Mouse (Mus musculus) small intestine, adult 2 months (tissue): ENCODE measurements around the gene Gdf15. TPM values are rescaled to one million over a fixed set of nuclear protein-coding genes. Genes with fewer than 3 reads are reported as not detected.

Experiments
- H3K27ac ChIP-seq: fragments of 200-500 bp; 2 replicates; pipeline ENCODE4 v1.5.1; 2012; ENCODE audit warnings: low read depth, low read length, control low read depth, inconsistent platforms; ENCODE audit not compliant: insufficient read depth
- H3K27me3 ChIP-seq: fragments of 200-500 bp; 2 replicates; pipeline ENCODE4 v1.6.1; 2012; ENCODE audit warnings: mild to moderate bottlenecking, moderate library complexity, low read length, inconsistent platforms; ENCODE audit not compliant: control insufficient read depth, insufficient read depth
- H3K36me3 ChIP-seq: fragments of 200-500 bp; 2 replicates; pipeline ENCODE4 v1.6.1; 2012; ENCODE audit warnings: mild to moderate bottlenecking, low read length, control low read depth, inconsistent platforms; ENCODE audit not compliant: control insufficient read depth, insufficient read depth
- H3K4me1 ChIP-seq: fragments of 200-500 bp; 2 replicates; pipeline ENCODE4 v1.6.1; 2012; ENCODE audit warnings: low read length, inconsistent platforms, mixed read lengths; ENCODE audit not compliant: control insufficient read depth, insufficient read depth, insufficient read length
- H3K4me3 ChIP-seq: fragments of 200-500 bp; 2 replicates; pipeline ENCODE4 v1.5.1; 2012; ENCODE audit warnings: low read depth, mild to moderate bottlenecking, control low read depth, inconsistent platforms, low read length, moderate library complexity
- CTCF ChIP-seq: fragments of 200-500 bp; IDR thresholded peaks from 2 replicates; pipeline ENCODE4 v1.5.1; 2012; ENCODE audit warnings: low read depth, mild to moderate bottlenecking, control low read depth, inconsistent platforms, low read length, moderate library complexity, mixed read lengths; ENCODE audit not compliant: insufficient replicate concordance, insufficient read length; ENCODE audit errors: extremely low read depth
- POLR2A ChIP-seq: fragments of 200-500 bp; IDR thresholded peaks from 2 replicates; pipeline ENCODE4 v1.6.1; 2012; ENCODE audit warnings: low read depth, mild to moderate bottlenecking, control low read depth, inconsistent platforms, low read length, moderate library complexity
- WGBS: fragments of 180-500 bp; shearing (Covaris S2); methylation state at CpG from one replicate; pipeline ENCODE4 v1.1.7; 2018; 5-methylcytosine and 5-hydroxymethylcytosine counted together
- polyA plus RNA-seq: library from polyadenylated mRNA; depleted of rRNA; stranded (reverse); fragments of >200 nt; gene quantifications from 2 replicates; pipeline ENCODE4 v1.2.3, GENCODE M21; 2012

Gene Gdf15
- polyA plus RNA-seq, 1 experiment, result 6.7 TPM

GRCm38 (mm10) chr8:70648164-70648442 lies 15.8 kb upstream of the Gdf15 start:
- 8% methylated on average over 1 of the region's 1 CpGs for WGBS
- H3K27me3 ChIP-seq, result no peaks in the 10 kb centered on the region
- peaks cover 36% of the 10 kb centered on the region for H3K4me1 ChIP-seq
- H3K27ac ChIP-seq, result no peak overlapping the region
- no peak overlapping the region for H3K4me3 ChIP-seq
- TF ChIP-seq POLR2A, result no peak
- TF ChIP-seq CTCF, result no peak
- peaks cover 30% of the 10 kb centered on the region for H3K36me3 ChIP-seq

- Histone ChIP-seq H3K4me1 (peaks cover 36% of the 10 kb centered on the region), H3K27ac (no peak overlapping the region), H3K36me3 (peaks cover 29% of the 10 kb centered on the region), H3K4me3 (no peak overlapping the region), H3K27me3 (no peaks in the 10 kb centered on the region)
- 62% methylated on average over 8 of the region's 8 CpGs for WGBS
- TF ChIP-seq POLR2A (no peak), CTCF (no peak)
These were observed 15.3 kb upstream of the Gdf15 start for GRCm38 (mm10) chr8:70647343-70648163.

- Histone ChIP-seq H3K27ac (no peak overlapping the region), H3K27me3 (no peaks in the 10 kb centered on the region), H3K4me1 (peaks cover 33% of the 10 kb centered on the region; the same call in 1 of the 2 replicates), H3K36me3 (peaks cover 22% of the 10 kb centered on the region), H3K4me3 (no peak overlapping the region)
- TF ChIP-seq POLR2A, result no peak
- no peak for TF ChIP-seq CTCF
These were observed 14.5 kb upstream of the Gdf15 start for GRCm38 (mm10) chr8:70646775-70647174.

- peaks cover 33% of the 10 kb centered on the region; the same call in 1 of the 2 replicates for H3K4me1 ChIP-seq
- no peak for TF ChIP-seq POLR2A
- no peak for TF ChIP-seq CTCF
- H3K4me3 ChIP-seq, result no peak overlapping the region
- 52% methylated on average over 6 of the region's 6 CpGs for whole genome bisulfite sequencing
- peaks cover 19% of the 10 kb centered on the region for H3K36me3 ChIP-seq
- no peak overlapping the region for H3K27ac ChIP-seq
- no peaks in the 10 kb centered on the region for H3K27me3 ChIP-seq
These were observed 14.1 kb upstream of the Gdf15 start for GRCm38 (mm10) chr8:70646369-70646768.

- Histone ChIP-seq H3K4me1 (peaks cover 33% of the 10 kb centered on the region; the same call in 1 of the 2 replicates), H3K4me3 (no peak overlapping the region), H3K27me3 (no peaks in the 10 kb centered on the region), H3K27ac (no peak overlapping the region), H3K36me3 (peaks cover 12% of the 10 kb centered on the region)
- 45% methylated on average over 17 of the region's 17 CpGs for WGBS
- TF ChIP-seq CTCF (no peak), POLR2A (no peak)
These were observed 13.4 kb upstream of the Gdf15 start for GRCm38 (mm10) chr8:70645501-70646224.

GRCm38 (mm10) chr8:70644065-70644464 lies 11.8 kb upstream of the Gdf15 start:
- H3K36me3 ChIP-seq, result peaks cover 2% of the 10 kb centered on the region; the same call in 1 of the 2 replicates
- H3K27me3 ChIP-seq, result no peaks in the 10 kb centered on the region
- 96% methylated on average over 2 of the region's 2 CpGs for WGBS
- H3K4me1 ChIP-seq, result peaks cover 21% of the 10 kb centered on the region; the same call in 1 of the 2 replicates
- no peak overlapping the region for H3K27ac ChIP-seq
- no peak overlapping the region for H3K4me3 ChIP-seq
- TF ChIP-seq CTCF, result peak; percentile 31; the same call in 1 of the 2 replicates
- TF ChIP-seq POLR2A, result no peak

- H3K4me1 ChIP-seq, result peaks cover 12% of the 10 kb centered on the region; the same call in 1 of the 2 replicates
- H3K4me3 ChIP-seq, result no peak overlapping the region
- no peaks in the 10 kb centered on the region for H3K36me3 ChIP-seq
- TF ChIP-seq CTCF (no peak), POLR2A (no peak)
- no peak overlapping the region for H3K27ac ChIP-seq
- H3K27me3 ChIP-seq, result no peaks in the 10 kb centered on the region
- 76% methylated on average over 3 of the region's 3 CpGs for whole genome bisulfite sequencing
These were observed 10.8 kb upstream of the Gdf15 start for GRCm38 (mm10) chr8:70643019-70643418.
